Mouse (Mus musculus) adrenal gland, adult 18-20 months (tissue): ENCODE measurements at regions not wholly inside any gene's neighbourhood (a gene's known extent, or its start where the extent isn't known, plus 50 kb on each side); places are given as distances from the start of the nearest gene placed in this dataset.

Experiments
- DNase-seq, 2 experiments: peaks; one replicate each; pipeline ENCODE4 v3.0.0; 2021 to 2022; ENCODE audit warnings: low spot score in 2 of 2

DNA sequence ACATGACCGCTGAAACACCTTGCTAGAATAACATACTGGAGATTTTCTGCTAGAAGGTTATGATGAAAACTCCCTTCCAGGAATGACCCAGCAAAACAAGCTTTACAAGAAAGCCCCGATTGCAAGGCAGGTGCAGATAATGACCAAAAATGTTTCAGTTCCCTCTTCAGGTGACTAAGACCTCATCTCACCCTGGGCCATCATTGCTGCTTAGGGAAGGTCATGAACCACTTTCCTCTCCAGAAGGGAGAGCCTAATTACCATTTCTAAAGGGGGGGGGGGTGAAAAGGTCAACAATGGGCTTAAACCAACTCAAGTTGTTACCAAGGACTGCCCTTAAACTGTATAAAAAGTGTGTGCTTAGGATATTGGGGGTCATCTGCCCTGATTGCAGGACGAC, 59.8 kb upstream of the Speer4c start:
- no peak for DNase-seq

DNA sequence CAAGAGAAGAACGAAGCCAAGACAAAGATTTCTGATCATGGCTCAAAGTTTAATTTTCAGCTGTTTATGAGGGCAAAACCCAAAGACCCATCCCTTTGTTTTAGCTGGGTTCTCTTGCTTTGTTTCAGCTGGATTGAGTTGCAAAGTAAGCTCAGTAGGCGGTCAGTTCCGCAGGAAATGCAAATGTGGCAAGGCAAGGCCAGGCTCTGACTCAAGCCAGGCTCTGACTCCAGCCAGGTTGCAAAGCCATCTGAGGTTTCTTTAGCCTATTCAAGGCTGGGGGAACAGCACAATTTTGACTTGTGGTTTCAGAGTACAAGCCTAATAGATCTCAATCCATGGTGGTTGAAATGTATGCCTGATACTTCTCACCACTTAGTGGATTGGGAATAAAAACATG, 60.5 kb upstream of the Speer4c start:
- DNase-seq = no peak

DNA sequence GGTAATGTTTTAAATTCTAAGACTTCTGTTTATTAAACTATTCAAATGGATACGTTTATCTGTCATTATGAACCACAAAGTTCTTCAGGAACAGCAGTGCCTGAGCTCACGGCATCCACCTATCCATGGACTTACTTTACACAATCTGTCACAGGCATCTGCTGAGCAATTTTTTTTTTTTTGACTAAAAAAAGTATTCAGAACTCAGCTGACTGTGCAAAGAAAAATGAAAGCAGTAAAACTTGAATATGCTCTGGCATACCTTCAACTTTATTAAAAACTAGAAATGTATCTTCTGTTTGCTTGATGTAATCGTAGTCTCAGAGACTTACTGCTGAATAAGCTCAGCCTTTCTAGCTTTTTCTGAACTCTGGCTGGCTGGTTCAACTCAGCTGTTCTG, 62.0 kb upstream of the Speer4c start:
- DNase-seq = no peak

DNA sequence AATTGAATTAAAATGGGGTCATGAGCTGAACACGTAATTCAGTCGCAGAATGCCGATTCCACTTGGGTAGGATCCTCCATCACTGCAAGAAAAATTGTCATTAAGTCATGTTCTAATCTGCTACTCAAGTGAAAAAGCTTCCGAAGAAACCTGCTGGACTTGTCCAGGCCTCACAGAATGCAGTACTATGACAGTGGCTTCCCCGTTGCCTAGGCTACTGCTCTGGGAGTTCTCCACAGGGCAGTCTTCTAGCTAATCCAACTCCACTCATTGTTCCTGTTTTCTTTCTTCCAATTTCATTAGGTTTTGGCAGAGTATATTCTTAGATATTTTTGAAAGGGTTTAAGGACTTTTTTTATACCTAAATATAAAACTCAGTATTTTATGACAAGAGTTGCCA, 89.5 kb upstream of the Speer4c start:
- no peak for DNase-seq

- no peak for DNase-seq
These were observed 102.8 kb upstream of the Speer4c start for GRCm38 (mm10) chr5:15816864-15817263.

DNA sequence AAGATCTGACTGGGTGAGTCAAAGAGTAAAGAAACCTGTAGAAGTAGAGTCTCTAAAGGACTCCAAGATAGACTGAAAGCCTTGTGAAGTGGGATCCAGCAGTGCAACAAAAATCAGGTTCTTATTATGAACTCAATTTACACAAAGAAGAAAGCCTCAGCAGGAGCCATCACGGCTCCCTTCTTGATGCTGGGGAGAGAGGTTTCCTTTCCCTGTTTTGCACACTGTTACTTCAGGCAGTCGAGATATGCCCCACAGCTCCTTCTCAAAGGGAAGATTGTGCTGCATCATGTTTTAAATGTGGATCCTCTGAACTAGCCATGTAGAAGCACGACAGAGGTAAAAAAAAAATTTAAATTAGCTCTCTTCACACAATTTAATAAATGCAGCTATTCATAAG, 103.3 kb upstream of the Speer4c start:
- DNase-seq = no peak

DNA sequence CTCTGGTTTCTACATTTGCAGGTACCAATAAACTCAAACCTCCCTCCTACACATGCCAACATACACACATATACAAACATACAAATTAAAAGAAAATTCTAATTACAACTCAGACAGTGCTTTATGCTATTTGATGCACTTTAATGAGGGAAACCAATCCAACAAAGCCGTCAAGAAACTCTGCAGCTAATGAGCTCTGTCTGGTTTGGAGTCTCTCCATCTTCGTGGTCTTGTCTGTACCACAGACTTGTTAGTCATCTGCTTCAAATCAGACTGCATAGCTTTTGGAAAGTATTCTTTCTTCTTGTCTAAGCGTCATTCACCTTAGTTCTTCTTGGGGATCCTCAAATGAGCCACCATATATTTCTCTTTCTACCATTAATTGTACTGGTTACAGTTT, 108.9 kb upstream of the Speer4c start:
- no peak for DNase-seq

DNA sequence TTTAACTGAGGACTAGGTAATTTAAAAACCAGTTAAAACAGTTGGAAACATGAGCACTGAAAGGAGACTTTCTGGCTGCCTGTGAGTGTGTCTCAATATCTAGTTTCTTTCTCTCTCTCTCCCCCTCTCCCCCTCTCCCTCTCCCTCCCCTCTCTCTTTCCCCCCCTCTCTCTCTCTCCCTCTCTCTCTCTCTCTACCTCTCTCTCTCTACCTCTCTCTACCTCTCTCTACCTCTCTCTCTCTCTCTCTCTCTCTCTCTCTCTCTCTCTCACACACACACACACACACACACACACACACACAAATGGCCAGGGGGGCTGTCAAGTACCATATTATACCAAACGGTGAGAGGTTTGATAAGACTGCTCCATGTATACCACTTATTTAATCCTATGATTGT, 103.0 kb upstream of the Cacna2d1 start:
- DNase-seq = no peak

DNA sequence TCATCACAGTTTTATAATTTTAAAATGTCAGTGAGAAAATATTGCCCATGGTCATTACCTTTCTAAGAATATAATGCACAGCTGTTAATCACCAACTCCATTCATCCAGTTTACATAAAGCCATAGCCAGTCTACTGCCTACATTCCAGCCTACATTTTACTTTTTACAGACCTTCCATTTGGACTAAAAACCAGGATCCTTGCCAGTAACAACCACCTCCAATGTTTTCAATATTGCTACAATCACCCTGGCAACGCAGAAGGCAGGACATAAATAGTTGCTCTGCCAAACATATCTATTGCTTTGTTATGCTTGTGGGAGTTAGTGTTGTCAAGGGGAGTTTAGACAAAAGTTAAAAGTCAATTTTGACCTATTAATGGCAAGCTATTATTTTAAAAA, 102.2 kb upstream of the Cacna2d1 start:
- DNase-seq = no peak

GRCm38 (mm10) chr5:15838108-15838972, 96.2 kb upstream of the Cacna2d1 start:
- peak; percentile 51 to 71 for DNase-seq

DNA sequence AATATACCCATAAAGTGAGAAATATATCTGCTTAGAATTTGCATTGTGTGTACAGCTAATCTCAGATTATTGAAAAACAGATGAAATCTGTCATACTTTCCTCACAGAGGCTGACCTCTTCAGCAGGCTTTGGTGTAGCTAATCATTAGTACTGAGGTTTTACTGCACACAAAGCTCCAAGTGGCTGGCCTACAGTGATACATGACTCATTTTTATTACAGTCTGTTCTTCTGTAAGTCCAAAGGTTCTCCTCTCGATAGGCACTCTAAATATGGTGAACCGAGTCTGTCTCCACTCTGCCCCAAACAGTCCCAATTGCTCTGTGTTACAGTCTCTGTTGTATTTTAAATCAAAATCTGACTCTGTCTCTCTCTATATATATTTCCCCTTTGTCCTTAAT, 87.7 kb upstream of the Cacna2d1 start:
- DNase-seq = no peak

DNA sequence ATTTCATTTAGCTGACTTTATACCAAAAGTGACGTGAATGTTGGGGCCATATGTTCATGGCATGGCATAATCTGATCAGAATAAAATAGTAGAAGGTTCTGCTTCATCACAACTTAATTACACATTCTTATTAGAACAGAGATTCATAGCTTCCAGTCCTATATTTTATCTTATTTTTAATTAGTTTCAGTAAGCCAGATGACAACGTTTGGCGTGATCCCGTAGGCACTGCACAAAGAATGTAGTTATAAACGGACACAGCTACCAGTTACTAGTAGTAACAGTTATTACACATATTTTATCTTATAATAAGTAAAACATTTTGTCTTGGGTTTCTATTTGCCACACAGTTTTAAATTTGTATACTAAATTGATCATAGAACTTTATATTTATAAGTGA, 85.0 kb upstream of the Cacna2d1 start:
- DNase-seq = no peak

GRCm38 (mm10) chr5:15850126-15850801, 84.2 kb upstream of the Cacna2d1 start:
- DNase-seq = no peak

DNA sequence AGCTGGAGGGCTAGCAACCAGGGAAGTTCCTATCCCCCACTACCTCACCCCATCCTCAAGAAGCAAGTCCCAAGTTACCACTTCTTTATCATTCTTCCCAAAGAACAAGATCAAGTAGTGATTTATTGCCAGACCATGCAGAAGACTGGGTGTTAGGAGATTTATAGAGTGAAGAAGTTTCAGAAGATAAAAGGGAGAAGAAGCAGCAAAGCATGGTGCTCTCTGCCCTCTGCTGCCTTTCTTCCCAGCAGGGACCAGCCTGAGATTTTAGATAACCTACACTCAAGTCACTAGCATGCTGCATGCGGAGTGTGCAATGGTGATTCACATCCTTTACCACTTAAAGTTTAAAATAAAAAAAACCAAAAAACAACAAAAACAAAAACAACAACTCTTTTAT, 79.7 kb upstream of the Cacna2d1 start:
- DNase-seq = no peak

GRCm38 (mm10) chr5:15857034-15857433, 77.5 kb upstream of the Cacna2d1 start:
- DNase-seq = no peak

DNA sequence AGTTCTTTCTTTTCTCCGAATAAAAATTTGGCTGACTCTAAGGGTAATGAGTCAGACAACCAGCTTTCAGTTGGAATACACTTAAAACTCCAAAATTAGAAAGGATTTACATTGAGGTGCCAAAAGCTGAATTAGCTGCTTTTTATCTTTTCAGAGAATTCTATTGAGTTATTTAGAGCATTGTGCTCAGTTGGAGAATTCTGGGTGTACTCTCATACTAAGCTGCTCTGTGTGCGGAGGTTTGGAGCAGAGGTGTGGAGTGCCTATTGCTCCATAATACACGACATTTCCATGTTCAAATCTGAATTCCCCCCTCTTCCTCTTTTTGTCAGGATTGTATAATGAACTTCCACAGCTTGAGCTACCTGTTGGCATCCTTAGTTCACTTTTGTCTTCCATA, 60.4 kb upstream of the Cacna2d1 start:
- no peak for DNase-seq

DNA sequence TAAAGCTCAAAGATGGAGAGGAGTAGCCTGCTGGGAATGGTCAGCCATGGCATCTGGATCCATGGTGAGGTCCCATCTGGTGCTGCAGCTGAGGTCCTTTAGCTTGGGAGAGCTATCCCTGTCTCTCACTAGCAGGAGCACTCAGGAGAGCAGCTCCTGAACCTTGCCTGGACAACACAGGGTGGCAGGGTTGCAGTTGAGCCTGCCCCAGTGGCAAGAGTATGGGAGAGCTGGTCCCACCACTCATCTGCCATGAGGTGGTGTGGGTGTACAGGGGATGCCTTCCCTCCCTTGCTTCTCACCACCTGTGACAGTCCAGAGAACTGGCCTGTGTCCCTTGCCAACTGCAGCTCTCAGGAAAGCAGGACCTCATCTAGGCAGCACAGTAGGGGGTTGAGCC, 51.5 kb upstream of the Cacna2d1 start:
- no peak for DNase-seq
